Mouse (Mus musculus) adrenal gland, postnatal 10 days (tissue): ENCODE measurements around the gene Pitpnm3. TPM values are rescaled to one million over a fixed set of nuclear protein-coding genes. Genes with fewer than 3 reads are reported as not detected.

Experiments
- DNase-seq: peaks from one replicate; pipeline ENCODE4 v3.0.0; 2021; ENCODE audit warnings: mixed read lengths
- total RNA-seq, 2 experiments: library from RNA; stranded (reverse); gene quantifications; 2 replicates each; pipeline ENCODE4 v1.2.3; 2021

Pitpnm3 gene
- total RNA-seq, 2 experiments from 2014 or later = 1.4 to 1.5 TPM

DNA sequence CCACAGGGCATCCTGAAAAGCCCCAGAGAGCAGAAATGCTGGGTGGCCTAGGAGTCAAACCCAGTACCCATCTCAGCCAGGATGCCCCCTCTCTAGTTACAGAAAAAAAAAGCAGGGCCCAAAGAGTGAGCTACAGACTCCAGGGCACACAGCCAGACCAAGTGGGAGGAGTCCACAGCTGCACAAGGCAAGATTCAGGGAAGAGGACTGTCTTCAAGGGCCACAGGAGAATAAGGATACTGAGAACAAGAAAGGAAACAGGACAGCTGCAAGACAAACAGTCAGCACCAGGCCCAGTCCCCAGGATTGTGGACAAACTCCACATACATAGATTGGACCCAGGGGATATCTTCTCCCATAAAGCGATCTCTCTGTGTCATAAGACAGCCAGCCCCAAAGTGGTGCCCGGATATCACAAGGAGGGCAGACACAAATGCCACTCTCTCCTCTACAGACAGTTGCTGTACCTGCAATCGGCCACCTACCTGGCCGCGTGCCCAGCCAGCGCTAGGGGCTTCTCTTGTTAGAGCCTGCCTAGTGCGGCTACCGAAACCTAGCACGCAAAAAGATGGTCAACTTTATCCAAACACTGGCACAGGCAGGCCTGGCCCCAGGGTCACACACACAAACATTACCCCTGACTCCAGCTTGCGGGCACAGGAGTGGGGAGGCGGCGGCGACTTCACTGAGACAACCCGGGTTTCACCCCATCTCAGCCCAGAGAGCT lies 85.2 kb downstream of the Pitpnm3 start:
- peak; percentile 26 for DNase-seq

DNA sequence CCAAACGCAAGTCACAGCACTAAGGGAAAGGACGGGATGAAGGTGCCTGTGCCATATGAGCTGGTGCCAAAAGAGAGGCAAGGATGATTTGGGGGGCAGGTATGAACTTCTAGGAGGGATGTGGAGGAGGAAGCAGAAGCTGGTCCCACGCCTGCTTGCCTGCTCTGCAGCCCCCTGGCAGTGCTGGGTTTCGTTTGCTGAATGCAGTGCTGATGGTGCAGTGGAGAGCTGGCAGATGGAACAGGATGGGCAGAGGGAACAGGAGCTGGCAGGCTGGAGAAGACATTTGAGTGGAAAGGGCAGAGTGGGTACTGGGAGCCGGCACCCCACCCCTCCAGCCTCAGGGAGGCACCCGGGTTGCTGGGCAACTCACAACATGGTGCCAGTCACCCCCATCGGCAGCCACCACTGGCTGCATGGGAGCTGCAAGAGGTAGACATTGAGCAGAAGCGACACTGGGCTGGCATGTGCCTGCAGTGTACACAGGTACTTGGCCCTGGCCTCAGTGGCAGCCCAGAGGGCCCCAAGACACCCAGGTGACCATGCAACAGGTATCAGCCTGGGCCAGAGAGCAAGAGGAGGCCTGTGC lies 86.3 kb downstream of the Pitpnm3 start:
- DNase-seq = no peak

DNA sequence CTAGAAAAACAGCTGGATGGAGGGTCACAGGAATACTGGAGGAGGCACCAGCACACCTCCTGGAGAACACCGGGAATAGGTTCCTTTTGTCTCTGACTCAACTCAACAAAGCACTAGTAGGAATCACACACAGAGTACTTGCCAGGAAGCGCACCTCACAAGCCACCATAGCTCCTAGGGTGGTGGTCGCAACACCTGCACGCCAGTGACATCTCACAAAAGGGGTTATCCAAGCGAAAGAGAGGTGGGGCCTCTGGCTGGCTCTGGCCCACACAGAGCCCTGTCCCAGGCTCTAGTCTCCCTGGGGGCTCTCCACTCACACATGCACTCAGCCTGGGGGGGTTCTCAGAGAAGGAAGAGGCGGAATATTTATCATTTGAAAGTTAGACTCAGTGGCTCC lies 86.8 kb downstream of the Pitpnm3 start:
- no peak for DNase-seq

DNA sequence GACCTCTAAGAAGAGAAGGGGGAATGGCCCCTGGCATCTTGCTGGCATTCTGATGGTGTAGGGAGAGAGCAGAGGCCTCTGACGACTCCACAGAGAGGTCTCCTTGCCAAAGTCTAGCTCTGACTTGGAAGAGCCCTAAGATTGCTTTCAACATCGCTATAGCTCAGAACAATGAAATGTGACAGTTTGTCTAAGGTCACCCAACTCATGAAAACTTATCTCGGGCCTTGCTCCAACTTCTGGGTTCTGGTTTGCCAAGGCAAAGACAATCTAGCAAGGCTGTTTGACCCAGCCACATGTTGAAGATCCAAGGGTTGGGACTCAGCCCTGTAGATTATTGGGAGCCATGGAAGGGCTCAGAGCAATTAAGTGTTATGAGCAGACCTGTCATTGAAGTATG lies 91.3 kb downstream of the Pitpnm3 start:
- peak; percentile 32 for DNase-seq

DNA sequence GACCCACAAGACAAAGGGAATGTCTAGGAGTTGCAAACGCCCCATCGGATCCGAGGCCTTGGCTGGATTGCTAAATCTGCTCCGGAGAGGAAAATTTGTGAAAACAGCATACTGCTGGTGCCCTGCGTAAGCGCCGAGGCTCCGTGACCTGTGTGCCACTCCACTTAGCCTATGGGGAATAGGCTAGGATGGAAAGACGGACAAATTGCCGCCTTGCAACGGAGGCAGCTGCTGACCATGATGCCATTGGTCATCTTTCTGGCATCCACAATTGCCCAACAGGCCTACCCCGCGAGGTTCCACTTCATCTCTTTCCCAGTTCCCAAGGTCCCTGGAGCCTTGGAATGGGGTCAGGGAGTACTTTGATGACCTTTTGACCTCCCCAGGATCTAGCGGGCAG lies 92.9 kb downstream of the Pitpnm3 start:
- peak; percentile 45 for DNase-seq

DNA sequence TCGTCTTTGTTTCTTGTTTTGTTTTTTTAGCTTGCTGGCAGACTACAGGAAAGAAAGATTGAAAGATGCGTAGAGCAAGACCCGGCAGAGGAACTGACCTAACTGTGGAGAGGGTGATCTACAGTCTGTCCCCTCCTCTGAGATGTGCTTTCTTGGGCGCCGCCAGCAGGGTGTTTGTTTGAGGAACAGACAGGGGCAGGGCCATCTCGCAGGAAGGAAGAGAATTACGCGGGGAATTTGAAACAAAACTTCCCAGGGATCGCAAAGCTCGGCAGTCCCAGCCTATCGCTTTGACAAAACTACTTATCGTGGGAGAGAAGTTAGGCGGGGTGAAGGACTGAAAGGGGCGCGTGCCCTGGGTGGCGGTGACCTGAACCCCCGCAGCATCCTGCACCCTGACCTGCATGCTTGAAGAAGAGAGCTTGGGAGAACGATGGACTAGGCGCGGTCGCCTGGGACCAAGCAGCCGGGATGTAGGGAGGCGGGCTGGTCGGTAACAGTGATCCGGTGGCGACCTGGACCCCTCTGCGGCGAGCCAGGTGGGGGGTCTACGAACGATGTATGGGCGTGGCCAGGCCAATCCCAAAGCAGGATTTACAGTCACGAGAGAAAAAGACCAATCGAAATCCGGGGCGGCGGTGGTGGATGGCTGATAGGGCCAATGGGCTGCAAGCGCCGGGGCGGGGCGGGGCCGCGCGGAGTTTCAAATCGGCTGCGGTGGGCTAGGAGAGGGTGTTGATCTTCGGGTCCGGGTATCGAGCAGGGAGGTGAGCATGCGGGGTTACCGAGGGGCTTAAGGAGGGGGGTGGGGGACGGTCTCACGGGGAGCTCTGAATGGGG lies 93.6 kb downstream of the Pitpnm3 start, which contains the start of gene Pimreg:
Gene Pimreg (plus strand): TSS at position 265 of the 840 bp plus-strand sequence.
- peak; percentile 90 for DNase-seq

DNA sequence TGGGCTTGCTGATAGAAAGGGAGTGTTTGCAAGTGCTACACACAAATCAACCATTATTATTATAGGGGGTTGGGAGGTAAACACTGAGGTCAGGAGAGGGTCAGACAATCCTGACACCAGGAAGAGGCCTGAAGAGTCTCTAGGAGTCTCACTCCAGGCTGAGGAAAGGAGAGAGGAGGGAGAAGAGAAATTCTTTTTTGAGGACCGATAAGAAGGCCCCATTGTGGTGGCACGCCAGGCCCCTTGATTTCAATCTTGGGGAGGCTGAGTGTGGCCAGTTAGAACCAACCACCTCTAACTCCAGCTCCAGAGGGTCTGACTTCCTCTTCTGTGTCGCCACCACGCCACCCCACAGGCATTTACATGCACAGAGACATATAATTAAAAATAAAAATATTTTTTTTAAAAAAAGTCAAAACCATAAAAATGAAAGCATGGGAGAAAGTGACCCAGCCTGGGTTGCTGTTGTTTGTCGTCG lies 94.2 kb downstream of the Pitpnm3 start:
- no peak for DNase-seq

DNA sequence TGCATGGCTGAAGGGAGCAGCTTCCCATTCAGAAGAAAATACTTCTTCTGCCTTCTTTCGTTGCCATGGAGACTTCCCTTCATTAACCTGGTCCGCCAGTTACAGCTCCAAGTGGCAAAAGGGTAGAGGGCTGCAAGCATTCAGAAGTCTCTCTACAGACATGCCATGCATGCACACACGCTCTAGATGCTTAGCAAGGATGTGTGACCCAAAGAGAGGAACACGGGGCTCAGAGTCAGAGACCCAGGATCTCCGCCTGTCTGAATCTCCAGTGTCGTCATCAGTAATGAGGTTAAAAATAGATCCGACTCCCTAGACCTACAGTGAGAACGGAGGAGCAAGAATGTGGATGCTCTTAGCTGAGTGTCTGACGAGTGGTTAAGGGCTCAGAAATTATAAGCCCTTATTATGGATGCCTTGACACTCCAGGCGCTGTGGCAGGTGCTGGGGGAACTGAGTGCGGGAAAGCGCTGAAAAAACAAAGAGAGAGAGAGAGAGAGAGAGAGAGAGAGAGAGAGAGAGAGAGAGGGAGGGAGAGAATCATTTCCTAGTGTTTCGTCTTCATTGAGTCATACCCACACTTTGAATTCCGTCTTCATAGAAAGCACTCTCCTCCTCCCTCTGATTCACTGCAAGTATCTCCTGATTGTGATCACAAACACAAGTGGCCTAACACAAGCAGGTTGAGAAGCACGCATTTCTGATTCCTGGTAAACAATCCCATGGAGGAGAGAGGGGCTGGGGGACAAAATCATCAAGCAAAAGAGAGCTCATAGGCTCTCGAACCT lies 95.8 kb downstream of the Pitpnm3 start:
- no peak for DNase-seq

DNA sequence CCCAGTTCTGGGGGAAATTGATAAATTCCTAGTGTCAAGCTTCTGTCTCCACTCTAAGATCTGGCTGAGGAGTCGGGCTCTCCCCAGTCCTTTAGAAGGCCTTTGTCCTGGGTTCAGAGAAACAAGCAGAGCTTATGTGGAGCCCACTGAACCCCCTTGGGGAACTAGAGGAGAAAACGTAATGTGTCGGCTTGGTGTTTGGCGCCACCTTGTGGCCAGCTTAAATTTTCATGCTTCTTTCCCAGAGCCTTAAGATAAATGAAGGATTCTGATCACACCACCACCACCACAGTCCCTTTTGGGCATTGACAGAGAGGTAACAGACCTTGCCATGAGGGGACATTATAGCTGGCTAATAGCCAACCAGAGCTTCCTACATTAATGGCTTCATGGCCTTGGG lies 97.6 kb downstream of the Pitpnm3 start:
- peak; percentile 80 for DNase-seq

DNA sequence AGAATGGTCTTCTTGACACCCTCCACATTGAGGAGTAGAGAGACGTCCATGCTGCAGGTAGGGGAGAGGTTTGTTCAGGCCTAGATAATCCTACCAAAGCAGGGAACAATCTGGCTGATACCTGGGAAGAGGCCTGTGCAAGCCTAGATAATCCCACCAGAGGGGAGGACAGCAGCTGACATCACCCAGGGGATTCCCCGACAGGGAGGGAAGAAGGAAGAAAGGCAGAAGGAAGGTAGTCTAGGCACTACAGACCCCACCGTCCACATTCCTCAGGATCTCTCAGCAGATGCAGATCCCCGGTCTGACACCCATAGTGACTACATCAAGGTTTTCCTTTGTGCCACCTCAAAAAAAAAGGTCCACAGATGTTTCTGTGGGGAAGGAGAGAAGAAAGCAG lies 98.2 kb downstream of the Pitpnm3 start, which contains the start of gene Aipl1:
Gene Aipl1 (minus strand): TSS at position 101 of the 400 bp plus-strand sequence.
- no peak for DNase-seq

DNA sequence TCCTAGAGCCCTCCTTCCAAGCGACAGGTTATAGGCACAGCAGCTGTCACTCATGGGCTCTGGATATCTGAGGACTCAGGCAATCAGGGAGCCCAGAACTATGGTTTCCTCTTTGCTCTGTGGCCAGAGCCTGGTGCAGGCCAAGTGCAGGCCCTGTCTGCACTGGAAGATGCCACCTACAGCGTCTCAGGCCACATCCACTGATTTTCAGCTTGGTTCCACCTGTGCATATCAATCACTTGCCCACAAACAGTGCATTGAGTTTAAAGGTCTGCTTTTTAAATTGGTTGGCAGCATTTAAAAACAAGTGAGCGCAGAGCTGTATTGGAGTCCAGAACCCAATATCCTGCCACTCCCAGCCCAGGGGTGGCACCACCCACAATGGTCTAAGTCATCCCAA lies 103.0 kb downstream of the Pitpnm3 start:
- DNase-seq = no peak

DNA sequence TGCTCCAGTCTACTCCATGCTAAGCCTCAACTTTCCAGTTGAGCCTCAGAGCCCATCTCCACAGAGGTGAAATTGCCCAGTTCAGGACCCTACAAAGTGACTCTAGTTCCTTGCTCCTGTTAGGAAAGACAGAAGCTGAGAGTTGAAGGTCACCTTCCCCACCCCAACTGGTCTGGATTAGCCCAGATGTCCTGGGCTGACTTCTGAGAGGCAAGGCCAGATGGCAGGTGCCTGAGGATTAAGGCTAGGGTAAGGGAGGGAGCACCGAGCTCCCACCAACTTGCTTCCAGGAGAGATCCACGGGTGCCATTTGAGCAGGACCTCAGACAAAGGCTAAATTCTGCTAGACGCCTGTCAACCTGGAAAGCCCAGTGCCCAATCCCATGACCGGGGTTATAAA lies 103.5 kb downstream of the Pitpnm3 start:
- no peak for DNase-seq

DNA sequence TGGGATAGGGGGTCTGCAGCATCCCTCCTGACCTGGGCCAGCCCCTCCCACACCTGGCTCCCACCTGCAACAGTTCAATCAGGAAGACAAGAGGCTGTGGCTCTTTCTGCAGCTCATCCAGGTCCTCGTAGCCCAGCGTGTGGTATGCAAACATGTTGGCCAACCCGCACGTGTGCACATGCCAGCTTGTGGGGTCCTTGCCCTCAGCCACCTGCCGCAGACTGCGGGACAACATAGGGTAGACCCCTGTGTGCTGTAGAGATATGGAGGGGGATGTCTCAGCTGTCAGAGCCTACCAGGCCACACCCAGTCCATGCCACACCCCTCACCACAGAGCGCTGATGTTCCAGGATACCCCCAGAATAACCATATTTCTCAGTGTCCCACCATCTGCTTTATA lies 104.2 kb downstream of the Pitpnm3 start:
- DNase-seq = no peak

DNA sequence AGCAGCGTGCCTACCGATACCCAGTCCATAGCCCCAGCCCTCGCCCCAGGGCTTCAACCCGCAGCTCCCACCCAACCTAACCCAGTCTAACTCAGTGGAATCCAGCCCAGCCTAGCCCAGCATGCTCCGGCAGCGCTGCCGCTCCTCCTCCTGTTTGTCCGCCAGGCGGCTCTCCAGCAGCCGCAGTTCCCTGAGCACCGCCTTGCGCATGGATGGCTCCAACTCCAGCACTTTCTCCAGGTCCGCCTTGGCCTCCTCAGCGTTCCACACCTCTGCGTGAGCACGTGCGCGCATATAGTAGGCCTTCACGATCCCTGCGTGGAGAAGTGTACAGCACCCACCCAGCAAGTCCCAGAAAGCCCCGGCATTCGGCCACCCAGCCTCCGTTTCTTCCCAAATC lies 106.4 kb downstream of the Pitpnm3 start:
- peak; percentile 61 for DNase-seq

DNA sequence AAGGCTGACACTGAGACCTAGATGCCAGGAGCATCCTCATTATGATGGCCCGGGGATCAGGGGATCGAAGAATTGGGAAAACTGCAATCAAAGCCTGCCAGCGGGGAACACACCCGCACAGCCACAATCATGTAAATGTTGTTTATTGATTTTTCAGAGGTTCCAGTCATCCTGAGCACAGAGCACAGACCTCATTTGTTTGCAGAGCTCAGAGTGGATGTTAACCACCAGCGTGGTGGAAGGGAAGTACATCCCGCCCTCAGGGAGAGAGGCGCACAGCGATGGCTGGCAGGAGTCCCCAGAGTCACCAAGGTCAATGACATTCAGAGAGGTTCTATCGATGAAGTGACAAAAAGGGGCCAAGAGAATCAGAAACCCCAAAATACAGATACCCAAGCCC lies 107.7 kb downstream of the Pitpnm3 start:
- DNase-seq = no peak

DNA sequence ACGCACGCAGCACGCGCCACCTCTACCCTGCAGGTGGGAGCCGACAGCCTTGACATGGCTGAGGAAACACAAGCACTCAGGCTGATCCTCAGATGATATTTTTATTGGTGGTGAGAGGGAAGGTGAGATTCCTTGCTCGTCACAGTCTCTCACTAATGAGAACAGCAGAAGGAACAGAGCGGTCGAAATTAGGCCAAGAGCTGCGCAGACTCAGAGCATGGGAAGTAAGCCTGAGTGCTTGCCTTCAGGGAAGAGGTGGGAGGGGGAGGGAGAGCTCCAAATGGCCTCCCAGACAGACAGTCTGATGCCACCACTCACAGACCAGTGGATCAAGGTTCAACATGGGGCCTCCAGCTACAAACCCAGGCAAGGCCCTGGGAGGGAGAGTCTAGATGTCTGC lies 109.1 kb downstream of the Pitpnm3 start:
- no peak for DNase-seq

DNA sequence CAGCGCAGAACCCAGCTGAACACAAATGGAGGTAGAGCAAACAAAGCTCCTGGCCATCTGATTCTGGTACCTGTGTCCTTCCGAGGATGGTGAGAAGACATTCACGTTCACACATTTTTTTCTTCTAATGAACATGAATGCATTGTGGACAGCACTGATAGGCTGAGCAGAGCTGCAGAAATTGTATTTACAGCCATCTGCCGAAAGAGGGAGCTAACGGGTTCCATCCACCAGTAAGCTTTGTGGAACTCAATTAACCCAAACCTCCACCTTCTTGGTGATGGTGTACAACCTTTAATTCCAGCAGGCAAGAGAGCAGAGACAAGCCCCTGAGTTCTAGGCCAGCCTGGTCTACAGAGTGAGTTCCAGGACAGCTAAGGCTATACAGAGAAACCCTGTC lies 109.7 kb downstream of the Pitpnm3 start:
- no peak for DNase-seq

DNA sequence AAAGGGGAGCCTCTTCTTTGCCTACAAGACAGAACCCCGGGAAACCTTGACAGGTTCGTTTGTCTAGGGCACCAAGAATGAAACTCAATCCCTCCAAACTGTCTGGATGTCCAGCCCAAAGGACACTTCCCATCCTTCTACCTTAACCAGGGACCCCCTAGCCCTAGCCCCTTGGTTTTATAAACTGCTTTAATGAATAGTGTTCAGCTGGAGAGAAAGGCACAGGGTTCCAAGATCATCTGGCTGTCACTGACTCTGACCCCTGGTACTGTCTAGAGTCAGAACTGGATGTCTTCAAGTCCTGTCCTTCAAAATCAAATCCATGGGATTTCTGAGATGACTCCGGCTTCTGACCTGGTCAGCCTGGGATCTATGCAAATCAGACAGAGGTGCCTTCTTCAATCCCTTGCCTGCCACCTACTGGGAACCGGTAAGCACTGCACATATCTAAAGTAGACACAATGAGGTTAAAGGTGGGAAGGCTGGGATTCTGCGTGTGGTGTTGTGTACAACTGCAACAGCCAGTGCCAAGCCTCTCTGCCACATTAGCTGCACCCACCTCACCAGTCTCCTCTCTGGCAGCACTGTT lies 111.3 kb downstream of the Pitpnm3 start:
- peak; percentile 82 for DNase-seq

DNA sequence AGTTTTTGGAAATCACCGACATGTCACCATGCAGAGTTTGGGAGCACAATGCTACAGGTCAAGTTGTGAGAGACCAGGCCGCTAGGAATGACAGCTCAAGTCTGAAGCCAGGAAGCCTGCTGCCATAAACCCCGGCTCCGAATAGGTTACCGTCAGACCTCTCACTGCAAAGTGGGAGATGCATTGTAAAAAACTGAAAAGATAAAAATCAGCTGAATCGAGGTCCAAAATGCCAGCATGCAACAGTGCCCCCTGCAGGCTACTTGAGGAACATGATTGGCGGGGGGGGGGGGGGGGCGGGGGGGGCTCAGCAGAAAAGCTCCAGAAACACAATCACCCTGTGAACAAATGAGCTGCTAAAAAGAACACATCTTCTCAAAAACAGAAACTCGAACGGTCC lies 112.0 kb downstream of the Pitpnm3 start:
- peak; percentile 26 for DNase-seq

DNA sequence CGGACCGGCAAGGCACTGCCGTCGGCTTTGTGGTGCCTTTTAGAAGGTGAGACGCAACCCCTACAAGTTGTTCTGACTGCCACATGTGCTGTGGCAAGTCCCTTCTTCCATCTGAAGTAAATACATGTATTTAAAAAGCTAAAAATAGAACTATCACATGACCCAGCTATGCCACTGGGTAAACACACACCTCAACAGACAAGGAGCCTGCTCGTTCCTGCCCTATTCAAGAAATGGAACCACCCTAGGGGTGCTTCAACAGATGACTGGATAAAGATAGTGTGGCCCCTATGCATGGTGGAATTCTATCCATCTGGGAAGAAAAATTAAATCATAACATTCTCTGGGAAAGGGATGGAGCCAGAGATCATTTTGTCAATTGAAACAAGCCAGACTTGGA lies 112.8 kb downstream of the Pitpnm3 start:
- DNase-seq = no peak

DNA sequence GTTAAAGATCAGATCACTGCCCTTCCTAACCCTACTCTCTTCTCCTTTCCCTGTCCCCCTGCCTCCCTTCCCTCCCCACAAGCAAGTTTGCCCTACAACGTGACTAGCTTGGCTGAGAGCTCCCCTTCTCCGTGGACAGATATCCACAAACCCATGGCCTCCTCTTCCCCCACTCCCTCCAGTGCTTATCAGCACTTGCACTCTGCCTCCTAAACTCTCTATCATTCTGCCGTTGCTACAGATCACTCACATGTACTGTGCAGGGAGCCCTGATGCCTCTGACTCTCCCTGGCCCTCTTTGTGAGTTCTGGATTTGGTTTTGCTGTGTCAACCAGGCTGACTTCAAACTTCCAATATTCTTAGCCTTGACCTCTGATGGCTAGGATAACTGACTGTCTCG lies 114.6 kb downstream of the Pitpnm3 start:
- no peak for DNase-seq

DNA sequence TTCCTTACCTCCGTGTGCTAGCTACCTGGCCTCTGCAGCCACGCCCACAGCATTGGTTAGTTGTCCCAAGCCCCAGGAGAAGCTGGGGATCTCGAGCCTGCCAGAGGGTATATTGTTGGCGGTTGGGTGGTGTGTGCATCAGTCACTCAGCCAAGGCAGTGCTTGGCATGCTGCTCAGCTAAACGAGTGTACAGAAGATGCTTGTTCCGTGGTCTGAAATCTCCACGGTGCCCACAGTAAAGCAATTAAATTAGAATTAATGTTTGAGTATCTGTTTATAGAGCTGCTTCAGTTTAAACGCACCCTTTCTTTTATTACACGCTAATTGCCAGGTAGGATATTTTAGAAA lies 118.4 kb downstream of the Pitpnm3 start:
- no peak for DNase-seq
